Comparison of ENCODE assay signal across 7 mouse cellular contexts in the genomic region with DNA sequence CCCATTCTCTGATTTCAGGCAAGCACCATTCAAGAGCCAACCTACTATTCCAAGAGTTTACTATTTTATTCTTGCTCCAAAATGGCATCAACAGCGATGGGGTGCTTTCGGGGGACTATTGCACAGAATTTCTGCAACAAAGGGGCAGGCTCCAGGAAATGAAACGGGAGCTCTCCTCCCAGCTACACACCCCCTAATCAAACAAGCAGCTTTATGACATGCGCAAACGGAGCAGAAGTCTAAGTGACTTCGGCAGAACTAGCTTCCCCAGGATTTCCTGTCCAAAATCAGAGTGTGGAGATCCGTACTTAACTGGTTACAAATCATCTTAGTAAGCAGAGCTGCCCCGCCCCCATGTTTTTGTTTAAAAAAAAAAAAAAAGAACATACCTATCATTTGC.
DNase-seq lines count a peak whose midpoint lies in the region; ATAC-seq and TF ChIP-seq lines count a peak whose summit lies in the region.

No protein-coding gene starts in this region.

- no peaks in the 10 kb centered on the region for H3K36me3 ChIP-seq in intestine, postnatal 0 days (ENCODE audit: control insufficient read depth, insufficient read depth)

- peak overlapping the region; percentile 81 for H3K27ac ChIP-seq in intestine, postnatal 0 days (ENCODE audit: low read depth, low read length)

- no peak for TF ChIP-seq CTCF in intestine, postnatal 0 days (IDR thresholded peaks at IDR 0.05; ENCODE audit: low read depth)

- 1% methylated on average over 8 of the region's 8 CpGs for WGBS in intestine, postnatal 0 days

- H3K9ac ChIP-seq in intestine, postnatal 0 days (ENCODE audit: low read depth, low read length), result peak overlapping the region; percentile 48; the same call in 1 of the 2 replicates

- H3K4me3 ChIP-seq in intestine, postnatal 0 days (ENCODE audit: low read depth, low read length), result peak overlapping the region; percentile 52

- ATAC-seq in intestine, postnatal 0 days, result peak; percentile 77

- peak overlapping the region; percentile 89 for H3K4me2 ChIP-seq in intestine, postnatal 0 days (replicated peaks; ENCODE audit: low read depth)

- H3K9me3 ChIP-seq in intestine, postnatal 0 days (ENCODE audit: control insufficient read depth), result no peaks in the 10 kb centered on the region

- no peaks in the 10 kb centered on the region for H3K4me1 ChIP-seq in intestine, postnatal 0 days (replicated peaks; ENCODE audit: control insufficient read depth, insufficient read depth, low read length)

- DNase-seq in adrenal gland, postnatal 10 days, result peak; percentile 77
- peak; percentile 67 for DNase-seq in embryo, embryonic 11.5 days (ENCODE audit: low read depth, low spot score)
- DNase-seq in heart, adult 11 months, result peak; percentile 98
- peak; percentile 58 for DNase-seq in left cerebral cortex, postnatal 4 days
- DNase-seq in mesoderm, embryonic 11.5 days (ENCODE audit: low read depth, low spot score), result peak; percentile 82
- peak; percentile 47 for DNase-seq in right cerebral cortex, postnatal 4 days

- no peaks in the 10 kb centered on the region for H3K27me3 ChIP-seq in intestine, postnatal 0 days (replicated peaks; ENCODE audit: control insufficient read depth, insufficient read depth, low read length)

- intact Hi-C loops in left cerebral cortex, postnatal 4 days (cut with DNase I), result no loop called here

Comparison
In these comparisons a context has a peak if more than half of its experiments do, and no peak if none do; other contexts are left out.
1. Peak in every context shown above with its lines: DNase-seq, ATAC-seq, H3K4me3 ChIP-seq and H3K27ac ChIP-seq.
2. DNase-seq: peak in every context shown above with its lines; median percentile 98 in heart, adult 11 months; 82 in mesoderm, embryonic 11.5 days; 77 in adrenal gland, postnatal 10 days; 67 in embryo, embryonic 11.5 days; 58 in left cerebral cortex, postnatal 4 days; 47 in right cerebral cortex, postnatal 4 days.